Mouse (Mus musculus) heart, adult 2 months (tissue): ENCODE measurements at regions not wholly inside any gene's neighbourhood (a gene's known extent, or its start where the extent isn't known, plus 50 kb on each side); places are given as distances from the start of the nearest gene placed in this dataset.

Source experiments
- CTCF ChIP-seq: fragments of 200-600 bp; IDR thresholded peaks from 2 replicates; pipeline ENCODE4 v1.8.1; 2022; ENCODE audit warnings: antibody characterized with exemption, mild to moderate bottlenecking, moderate library complexity
- POLR2A ChIP-seq: fragments of 200-500 bp; IDR thresholded peaks from 2 replicates; pipeline ENCODE4 v1.6.1; 2011; ENCODE audit warnings: mild to moderate bottlenecking, low read depth, low read length, control low read depth; ENCODE audit not compliant: insufficient read depth

DNA sequence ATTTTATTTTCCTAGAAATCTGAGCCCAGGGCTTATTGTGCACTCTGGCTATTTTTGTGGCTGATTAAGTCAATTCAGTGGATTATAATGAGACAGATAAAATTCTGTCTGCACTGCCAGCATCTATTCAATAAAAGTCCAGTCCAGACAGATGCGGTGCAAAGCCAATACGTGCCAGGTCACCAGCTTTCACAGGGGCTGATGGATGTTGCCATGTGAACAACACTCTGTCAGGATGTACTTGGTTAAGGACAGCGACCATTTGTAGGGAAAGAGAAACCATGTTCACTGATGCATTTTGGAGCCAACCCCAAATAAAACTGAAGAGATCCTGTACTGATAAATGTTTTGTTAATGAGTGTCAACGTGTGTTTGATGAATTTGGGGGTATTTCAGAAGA, 285.0 kb upstream of the Gnpda2 start:
- TF ChIP-seq POLR2A (no peak), CTCF (no peak)
